Mouse (Mus musculus) adrenal gland (tissue): ENCODE measurements at regions not wholly inside any gene's neighbourhood (a gene's known extent, or its start where the extent isn't known, plus 50 kb on each side); places are given as distances from the start of the nearest gene placed in this dataset.

Experiments used
- intact Hi-C: fragments of 180-260 bp; cut with DNase I; formaldehyde crosslinking; loops from one replicate; pipeline ENCODE4 v1.15.1; 2025

GRCm38 (mm10) chr2:169524429-169524828, 63.1 kb downstream of the Gm11011 start:
- intact Hi-C loops = no loop called here

- intact Hi-C loops = no loop called here
These were observed 67.6 kb downstream of the Gm11011 start for GRCm38 (mm10) chr2:169519941-169520340.

- intact Hi-C loops = no loop called here
These were observed 72.2 kb downstream of the Gm11011 start for GRCm38 (mm10) chr2:169515350-169515749.

DNA sequence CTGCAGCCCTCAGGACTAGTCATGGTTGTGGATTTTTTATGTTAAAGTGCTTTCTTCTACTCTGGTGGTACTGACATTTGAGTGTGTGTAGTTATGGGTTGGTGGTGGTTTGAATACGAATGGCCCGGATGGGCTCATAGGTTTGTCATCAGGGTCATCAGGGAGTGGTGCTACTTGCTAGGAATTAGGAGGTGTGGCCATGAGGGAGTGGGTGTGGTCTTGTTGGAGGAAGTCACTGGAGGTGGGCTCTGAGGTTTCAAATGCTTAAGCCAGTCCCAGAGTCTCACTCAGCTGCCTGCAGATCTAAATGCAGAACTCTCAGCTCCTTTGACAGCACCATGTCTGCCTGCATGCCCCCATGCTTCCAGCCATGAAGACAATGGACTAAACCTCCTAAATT, 76.8 kb downstream of the Gm11011 start:
- intact Hi-C loops = no loop called here

GRCm38 (mm10) chr2:169509406-169509805, 78.1 kb downstream of the Gm11011 start:
- intact Hi-C loops = no loop called here

DNA sequence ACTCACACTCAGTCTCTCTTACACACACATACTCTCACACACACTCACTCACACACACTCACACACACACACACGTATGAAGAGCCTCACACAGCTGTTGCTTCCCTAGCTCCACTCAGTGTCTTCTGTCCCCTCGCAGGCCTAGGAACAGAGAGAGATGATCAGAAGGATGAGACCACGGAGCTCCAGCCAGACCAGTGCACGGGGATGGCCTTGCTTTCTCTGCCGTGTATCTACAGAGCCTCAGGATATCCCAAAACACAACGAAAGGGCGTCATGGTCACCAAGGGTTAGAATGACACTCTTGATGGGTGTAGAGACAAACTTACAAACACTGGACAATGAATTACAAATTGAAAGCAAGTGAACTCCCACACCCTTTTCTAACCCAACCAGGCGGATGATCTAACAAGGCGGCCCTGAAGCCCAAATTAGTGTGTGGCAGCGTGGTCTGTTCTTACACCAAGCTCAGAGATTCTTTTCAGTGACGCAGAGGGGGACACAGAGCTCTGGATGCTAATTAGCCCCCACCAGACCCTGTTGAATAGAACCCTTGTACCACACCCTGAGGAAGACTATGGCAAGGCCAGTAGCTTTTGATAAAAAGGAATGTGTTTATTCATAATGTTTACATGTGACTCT, 83.0 kb downstream of the Gm11011 start:
- intact Hi-C loops = no loop called here

DNA sequence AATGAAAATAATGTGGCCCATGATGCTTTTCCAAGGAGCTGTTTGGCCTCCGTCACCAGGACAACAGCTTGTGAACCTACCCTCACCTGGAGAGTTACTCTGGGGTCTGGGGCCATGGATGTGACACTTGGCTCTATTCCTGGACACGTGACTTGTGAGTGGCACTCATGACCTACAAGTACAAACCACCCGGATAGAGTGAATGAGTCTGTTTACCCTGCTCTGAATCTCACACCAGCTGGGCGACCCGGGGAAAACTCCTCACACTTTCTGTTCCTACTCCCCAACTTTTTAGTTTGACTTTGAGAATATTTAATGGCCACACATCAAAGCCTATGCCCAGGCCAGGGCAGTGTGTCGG, 84.0 kb downstream of the Gm11011 start:
- intact Hi-C loops = no loop called here

DNA sequence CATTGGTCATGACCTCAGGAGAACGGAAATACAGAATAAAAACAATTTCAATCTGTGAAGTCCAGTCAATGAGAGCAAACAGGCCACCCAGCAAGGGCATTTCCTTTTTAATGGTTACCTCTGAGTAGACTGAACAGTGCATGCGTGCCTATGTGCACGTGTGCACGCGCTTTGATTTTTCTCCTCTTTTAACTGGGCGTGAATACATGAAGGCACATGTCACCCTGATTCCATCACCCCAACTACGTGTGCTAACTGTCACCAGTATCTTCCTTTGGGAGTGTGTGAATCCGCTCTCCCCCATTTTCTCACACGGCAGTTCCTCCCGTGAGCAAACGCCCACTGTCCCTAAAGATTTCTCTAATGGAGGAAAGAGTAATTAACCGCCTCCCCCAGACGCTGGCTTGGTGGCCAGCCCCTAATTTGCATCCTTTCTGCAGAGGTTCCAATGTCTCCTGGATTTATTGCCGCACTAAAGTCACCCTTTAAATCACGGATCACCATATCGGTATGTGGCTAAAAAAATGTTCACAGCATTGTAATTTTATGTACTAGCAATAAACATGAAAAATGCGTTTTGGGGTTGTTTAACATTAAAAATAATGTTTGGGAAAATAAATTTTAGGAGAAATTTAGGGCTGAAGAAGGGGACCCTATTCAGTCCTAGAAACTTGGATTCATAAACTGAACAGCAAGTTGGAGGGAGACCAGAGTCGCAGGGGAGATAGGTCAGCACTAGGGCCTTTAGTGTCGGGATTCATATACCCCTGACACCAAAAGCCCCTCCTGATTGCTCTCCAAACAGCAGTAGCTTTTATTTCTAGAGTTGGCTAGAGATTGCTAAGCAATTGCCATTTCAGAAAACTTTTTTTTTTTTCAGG, 84.6 kb downstream of the Gm11011 start:
- intact Hi-C loops = no loop called here

- intact Hi-C loops = no loop called here
These were observed 85.7 kb downstream of the Gm11011 start for GRCm38 (mm10) chr2:169501736-169502340.

DNA sequence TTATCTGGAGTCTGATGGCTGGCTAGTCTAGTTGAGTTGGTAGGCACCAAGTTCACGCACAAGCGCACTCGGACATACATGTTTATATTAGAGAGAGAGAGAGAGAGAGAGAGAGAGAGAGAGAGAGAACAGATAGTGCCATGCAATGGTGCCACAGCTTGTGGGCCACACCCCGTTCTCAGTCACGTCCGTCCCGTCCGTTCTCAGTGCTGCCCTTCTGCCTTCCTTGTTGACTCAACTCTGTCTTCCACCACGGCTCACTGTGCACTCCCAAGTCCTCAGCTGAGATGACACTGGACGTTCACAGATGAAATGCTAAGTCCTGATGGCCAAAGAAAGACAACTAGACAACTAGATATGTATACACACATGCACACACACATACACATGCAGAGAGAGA, 92.2 kb downstream of the Gm11011 start:
- intact Hi-C loops = no loop called here

DNA sequence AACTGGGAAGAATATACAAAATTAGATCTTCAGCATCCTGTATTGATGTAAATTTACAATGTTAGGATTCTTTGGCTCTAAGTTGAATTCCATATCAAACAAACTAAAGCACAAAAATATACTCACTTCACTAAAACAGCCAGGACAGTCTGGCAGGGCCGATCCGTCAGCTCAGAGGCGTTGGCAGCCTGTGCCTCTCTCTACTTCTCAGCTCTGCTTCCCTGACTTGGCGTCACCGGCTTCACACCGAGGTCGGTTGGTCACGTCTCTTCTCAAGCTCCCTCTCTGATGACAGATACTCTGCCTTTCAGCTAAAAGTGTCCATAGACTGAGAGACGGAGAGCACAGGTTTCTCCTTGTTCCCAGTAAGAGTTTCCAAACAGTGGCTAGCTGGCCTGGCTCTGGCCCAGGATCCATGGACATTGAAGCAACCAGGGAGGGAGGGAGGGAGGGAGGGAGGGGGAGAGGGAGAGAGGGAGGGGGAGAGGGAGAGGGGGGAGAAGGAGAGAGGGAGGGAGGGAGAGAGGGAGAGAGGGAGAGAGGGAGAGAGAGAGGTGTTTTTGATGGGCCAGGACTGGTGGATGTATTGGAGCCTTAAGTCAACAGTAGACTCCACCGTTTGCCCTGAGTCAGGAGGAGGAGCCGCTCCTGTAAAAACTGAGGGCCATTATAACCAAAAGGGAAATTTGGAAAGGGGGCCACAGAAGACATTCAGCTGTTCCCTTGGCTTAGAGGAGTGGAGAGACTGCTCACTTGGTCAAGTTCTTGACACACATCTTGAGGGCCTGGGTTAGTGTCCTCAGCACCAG, 92.8 kb downstream of the Gm11011 start:
- intact Hi-C loops = no loop called here

DNA sequence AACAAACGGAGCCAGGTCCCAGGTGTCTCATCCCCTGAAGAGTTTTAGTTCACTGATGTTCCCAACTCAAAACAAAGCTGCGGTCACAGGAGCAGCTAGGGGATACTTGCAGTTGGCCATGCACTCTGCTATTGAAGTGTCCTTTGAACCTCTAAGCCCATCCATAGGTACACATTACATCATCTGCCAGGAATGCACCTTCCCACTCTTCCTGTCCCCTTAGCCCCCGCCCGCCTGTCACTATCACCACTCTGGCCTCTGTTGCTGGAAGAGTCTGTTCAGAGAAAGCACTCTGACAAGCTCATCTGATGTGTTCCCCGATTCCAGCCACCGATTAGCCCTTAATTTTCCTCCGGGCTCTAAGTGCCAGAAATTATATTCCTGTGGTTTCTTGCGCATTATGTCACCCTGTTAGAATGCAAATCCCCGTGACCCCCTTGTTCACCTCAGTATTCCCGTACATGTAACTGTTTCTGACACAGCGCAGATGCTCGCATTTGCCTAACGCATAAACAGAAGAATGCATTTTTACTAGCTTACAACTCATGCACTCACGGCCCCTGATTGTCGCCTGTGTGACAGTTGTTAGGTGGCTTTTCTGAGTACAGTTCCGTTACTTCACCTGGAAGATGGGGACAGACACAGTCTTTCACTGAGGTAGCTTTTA, 93.8 kb downstream of the Gm11011 start:
- intact Hi-C loops = no loop called here

GRCm38 (mm10) chr2:169483934-169484333, 103.6 kb downstream of the Gm11011 start:
- intact Hi-C loops = no loop called here

DNA sequence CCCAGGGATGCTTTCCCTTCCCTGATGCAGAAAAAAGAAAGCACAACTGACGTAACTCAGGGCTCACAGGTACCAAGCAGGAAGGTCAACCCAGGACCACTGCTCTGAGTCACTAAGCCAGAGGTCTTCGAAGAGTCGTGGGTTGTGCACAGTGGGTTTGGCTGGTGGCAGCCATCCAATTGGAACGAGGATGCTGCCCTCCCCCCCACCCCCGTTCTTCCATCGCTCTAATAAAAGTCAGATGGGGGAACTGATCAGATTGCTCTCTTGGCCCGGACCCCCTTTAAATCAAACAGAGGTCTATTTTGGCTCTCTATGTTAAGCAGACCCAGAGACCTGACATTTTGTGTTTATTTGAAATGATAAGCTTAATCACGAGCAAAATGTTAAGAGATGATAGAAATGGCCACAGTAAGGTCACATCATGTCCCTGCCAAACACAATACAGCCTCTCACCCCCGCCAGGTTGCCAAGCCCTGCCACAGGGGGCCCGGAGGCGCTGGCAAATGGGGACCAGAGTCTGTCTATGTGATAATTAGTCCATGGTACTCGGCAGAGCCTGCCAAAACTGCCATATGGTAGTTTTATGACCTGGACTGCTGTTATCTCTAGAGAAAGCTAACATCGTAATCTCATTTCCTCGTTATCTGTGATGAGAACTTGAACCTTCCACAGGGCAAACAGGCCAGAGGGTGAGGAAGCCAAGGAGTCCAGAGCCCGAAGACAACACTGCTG, 105.6 kb downstream of the Gm11011 start:
- intact Hi-C loops = no loop called here

- intact Hi-C loops = no loop called here
These were observed 113.0 kb downstream of the Gm11011 start for GRCm38 (mm10) chr2:169474418-169475112.

DNA sequence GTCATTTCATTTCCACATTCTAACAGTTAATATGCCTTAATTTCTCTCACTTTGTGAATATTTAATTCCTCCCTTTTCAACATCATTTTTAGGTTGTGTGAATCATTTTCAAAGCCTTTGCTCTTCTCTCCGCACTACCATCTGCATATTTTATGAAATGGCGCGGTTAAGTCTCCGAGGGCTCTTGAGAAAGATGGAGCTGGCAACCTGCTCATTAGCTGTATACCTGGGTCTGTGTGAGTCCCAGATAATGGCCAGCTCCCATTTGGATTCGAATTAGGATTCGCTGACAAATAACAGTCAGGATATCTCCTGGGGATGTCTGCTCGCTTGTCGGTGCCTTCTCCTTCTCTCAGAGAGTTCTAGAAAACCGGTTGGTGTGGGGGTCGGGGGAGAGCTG, 118.0 kb downstream of the Gm11011 start:
- intact Hi-C loops = no loop called here

GRCm38 (mm10) chr2:169467621-169468020, 119.9 kb downstream of the Gm11011 start:
- intact Hi-C loops = no loop called here

GRCm38 (mm10) chr2:169464106-169464505, 123.4 kb downstream of the Gm11011 start:
- intact Hi-C loops = no loop called here

DNA sequence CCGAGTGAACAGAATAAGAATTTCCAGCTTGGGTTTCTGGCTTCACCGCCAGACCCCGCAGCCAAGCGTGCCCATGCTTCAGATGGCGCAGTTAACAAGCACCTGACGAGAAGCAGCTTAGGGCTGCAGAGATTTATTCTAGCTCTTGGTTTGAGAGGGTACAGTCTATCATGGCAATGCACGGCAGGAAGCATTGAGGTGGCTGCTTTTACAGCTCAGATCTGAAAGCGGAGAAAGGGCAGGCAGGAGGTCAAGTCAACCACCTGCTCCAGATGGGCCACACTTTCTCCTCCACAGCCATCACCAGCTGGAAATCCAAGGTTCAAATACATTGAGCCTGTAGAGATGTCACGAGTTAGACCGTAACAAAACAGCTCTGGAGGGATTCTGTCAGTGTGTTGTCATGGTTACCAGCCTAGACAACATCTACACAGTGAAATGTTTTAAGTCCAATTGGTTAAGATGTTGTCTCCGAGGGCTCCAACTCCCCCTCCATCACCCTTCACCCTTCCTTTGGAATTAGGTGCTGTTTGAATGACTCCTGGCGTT, 126.0 kb downstream of the Gm11011 start:
- intact Hi-C loops = no loop called here
